Mouse (Mus musculus) CH12.LX (cell line): ENCODE data around the gene Sowahb. TPM values are rescaled to one million over a fixed set of nuclear protein-coding genes. Genes with fewer than 3 reads are reported as not detected.

ENCODE experiments used
- DNase-seq: peaks from one replicate; pipeline ENCODE4 v3.0.0-alpha.2; 2013; ENCODE audit errors: extremely low read depth
- H3K27ac ChIP-seq: 2 replicates; pipeline ENCODE4 v1.5.1; 2012; ENCODE audit warnings: low read depth, mild to moderate bottlenecking, control low read depth, moderate library complexity; ENCODE audit not compliant: insufficient read depth
- H3K27me3 ChIP-seq: replicated peaks from 2 replicates; pipeline ENCODE3; 2012; ENCODE audit warnings: inconsistent platforms
- H3K36me3 ChIP-seq, 2 experiments: replicated peaks in 1 of 2; 2 replicates each; pipeline versions ENCODE3 to v1.6.1; 2012; ENCODE audit warnings: inconsistent platforms in 1 of 2, low read length in 1 of 2, mild to moderate bottlenecking in 1 of 2, mixed read lengths in 1 of 2, moderate library complexity in 1 of 2; ENCODE audit not compliant: control insufficient read depth in 1 of 2, insufficient read depth in 1 of 2
- H3K4me1 ChIP-seq, 2 experiments: 2 replicates each; pipeline ENCODE4 v1.6.1; 2012; ENCODE audit warnings: inconsistent platforms in 1 of 2, moderate library complexity in 1 of 2; ENCODE audit not compliant: insufficient read depth in 2 of 2, control insufficient read depth in 1 of 2
- H3K4me2 ChIP-seq: 2 replicates; pipeline ENCODE4 v1.6.1; 2012; ENCODE audit warnings: low read depth, mild to moderate bottlenecking, control low read depth; ENCODE audit not compliant: poor library complexity, insufficient read depth, severe bottlenecking
- H3K4me3 ChIP-seq, 3 experiments: fragments of 150-350 bp in 1 of 3; sonication (generic) in 1 of 3; replicated peaks in 1 of 3; 2 replicates each; pipeline versions ENCODE3 to v1.5.1; 2011 to 2012; ENCODE audit warnings: low read depth in 2 of 3, low read length in 2 of 3, mild to moderate bottlenecking in 2 of 3, moderate library complexity in 2 of 3, control low read depth in 1 of 3, improper control_type of control experiment in 1 of 3, inconsistent platforms in 1 of 3, mixed read lengths in 1 of 3; ENCODE audit not compliant: poor library complexity in 1 of 3
- H3K79me2 ChIP-seq: replicated peaks from 2 replicates; pipeline ENCODE4 v1.6.1; 2012; ENCODE audit warnings: mild to moderate bottlenecking, moderate library complexity; ENCODE audit not compliant: control insufficient read depth, poor library complexity, insufficient read depth, severe bottlenecking; ENCODE audit errors: extremely low read depth
- H3K9ac ChIP-seq: 2 replicates; pipeline ENCODE4 v1.6.1; 2012; ENCODE audit warnings: low read depth, mild to moderate bottlenecking, control low read depth, moderate library complexity; ENCODE audit not compliant: insufficient read depth
- H3K9me3 ChIP-seq: replicated peaks from 2 replicates; pipeline ENCODE3; 2012; ENCODE audit warnings: low read length, inconsistent platforms, mixed read lengths
- CHD2 ChIP-seq: IDR thresholded peaks from 2 replicates; pipeline ENCODE4 v1.6.1; 2011; ENCODE audit warnings: low read length, improper control_type of control experiment
- CTCF ChIP-seq, 2 experiments: IDR thresholded peaks in 1 of 2; conservative IDR thresholded peaks in 1 of 2; 2 replicates each; pipeline ENCODE4 v1.5.1; 2011 to 2012; ENCODE audit warnings: low read depth in 2 of 2, low read length in 2 of 2, improper control_type of control experiment in 1 of 2, inconsistent platforms in 1 of 2, mild to moderate bottlenecking in 1 of 2, moderate library complexity in 1 of 2
- E2F4 ChIP-seq: IDR thresholded peaks from 2 replicates; pipeline ENCODE4 v1.6.1; 2011; ENCODE audit warnings: low read depth, low read length, improper control_type of control experiment; ENCODE audit not compliant: insufficient replicate concordance
- EP300 ChIP-seq: IDR thresholded peaks from 2 replicates; pipeline ENCODE4 v1.6.1; 2011; ENCODE audit warnings: low read length, improper control_type of control experiment
- GABPA ChIP-seq: IDR thresholded peaks from 2 replicates; pipeline ENCODE4 v1.6.1; 2012; ENCODE audit warnings: low read depth, low read length, improper control_type of control experiment, inconsistent platforms; ENCODE audit not compliant: insufficient replicate concordance
- HCFC1 ChIP-seq: IDR thresholded peaks from 2 replicates; pipeline ENCODE4 v1.6.1; 2012; ENCODE audit warnings: low read depth, mild to moderate bottlenecking, inconsistent platforms, low read length, improper control_type of control experiment
- IRF4 ChIP-seq: IDR thresholded peaks from 2 replicates; pipeline ENCODE4 v1.6.1; 2014; ENCODE audit warnings: low read depth, mild to moderate bottlenecking, inconsistent platforms, low read length, improper control_type of control experiment
- JUND ChIP-seq: conservative IDR thresholded peaks from 2 replicates; pipeline ENCODE4 v1.6.1; 2011; ENCODE audit warnings: low read depth, low read length, improper control_type of control experiment
- MAFK ChIP-seq: IDR thresholded peaks from 2 replicates; pipeline ENCODE4 v1.6.1; 2011; ENCODE audit warnings: low read length, improper control_type of control experiment; ENCODE audit not compliant: insufficient replicate concordance
- MAX ChIP-seq: IDR thresholded peaks from 2 replicates; pipeline ENCODE4 v1.6.1; 2011; ENCODE audit warnings: low read length, improper control_type of control experiment
- MAZ ChIP-seq: IDR thresholded peaks from 2 replicates; pipeline ENCODE4 v1.6.1; 2012; ENCODE audit warnings: low read depth, mild to moderate bottlenecking, inconsistent platforms, low read length, improper control_type of control experiment, moderate library complexity
- MXI1 ChIP-seq: IDR thresholded peaks from 2 replicates; pipeline ENCODE4 v1.6.1; 2011; ENCODE audit warnings: mild to moderate bottlenecking, low read depth, low read length, improper control_type of control experiment
- NELFE ChIP-seq: IDR thresholded peaks from 2 replicates; pipeline ENCODE4 v1.6.1; 2011; ENCODE audit warnings: low read depth, low read length, improper control_type of control experiment
- PAX5 ChIP-seq: IDR thresholded peaks from 2 replicates; pipeline ENCODE4 v1.6.1; 2012; ENCODE audit warnings: low read length, inconsistent platforms, mixed read lengths
- POLR2A ChIP-seq: IDR thresholded peaks from 2 replicates; pipeline ENCODE4 v1.6.1; 2011; ENCODE audit warnings: low read depth, mild to moderate bottlenecking, improper control_type of control experiment, low read length
- RCOR1 ChIP-seq: conservative IDR thresholded peaks from 2 replicates; pipeline ENCODE4 v1.6.1; 2012; ENCODE audit warnings: low read depth, mild to moderate bottlenecking, inconsistent platforms, low read length, improper control_type of control experiment
- SIN3A ChIP-seq: IDR thresholded peaks from 2 replicates; pipeline ENCODE4 v1.6.1; 2012; ENCODE audit warnings: low read length, improper control_type of control experiment, inconsistent platforms
- SMC3 ChIP-seq: IDR thresholded peaks from 2 replicates; pipeline ENCODE4 v1.6.1; 2011; ENCODE audit warnings: low read depth, low read length, improper control_type of control experiment
- TCF12 ChIP-seq: IDR thresholded peaks from 2 replicates; pipeline ENCODE4 v1.6.1; 2014; ENCODE audit warnings: low read depth, mild to moderate bottlenecking, inconsistent platforms, low read length, improper control_type of control experiment
- UBTF ChIP-seq: IDR thresholded peaks from 2 replicates; pipeline ENCODE4 v1.6.1; 2012; ENCODE audit warnings: low read depth, mild to moderate bottlenecking, inconsistent platforms, low read length, improper control_type of control experiment, moderate library complexity
- USF1 ChIP-seq: IDR thresholded peaks from 2 replicates; pipeline ENCODE4 v1.6.1; 2014; ENCODE audit warnings: low read depth, mild to moderate bottlenecking, inconsistent platforms, low read length, improper control_type of control experiment
- ZC3H11A ChIP-seq: IDR thresholded peaks from 2 replicates; pipeline ENCODE4 v1.6.1; 2012; ENCODE audit warnings: low read depth, mild to moderate bottlenecking, inconsistent platforms, low read length, improper control_type of control experiment
- ZKSCAN1 ChIP-seq: IDR thresholded peaks from 2 replicates; pipeline ENCODE4 v1.6.1; 2012; ENCODE audit warnings: low read depth, inconsistent platforms, low read length, improper control_type of control experiment, borderline replicate concordance
- ZMIZ1 ChIP-seq: IDR thresholded peaks from 2 replicates; pipeline ENCODE4 v1.6.1; 2012; ENCODE audit warnings: low read depth, mild to moderate bottlenecking, inconsistent platforms, low read length, improper control_type of control experiment
- ZNF384 ChIP-seq: IDR thresholded peaks from 2 replicates; pipeline ENCODE4 v1.6.1; 2012; ENCODE audit warnings: low read depth, low read length, improper control_type of control experiment, inconsistent platforms
- dilution Hi-C: fragments of 300-500 bp; cut with MboI; formaldehyde crosslinking; loops from 2 replicates; pipeline ENCODE4 v1.14.3; 2020; ENCODE audit warnings: low sequenced_read_pairs; ENCODE audit not compliant: extremely low pct_unique_long_range_greater_than_20kb, extremely low pct_ligation_motif_present
- in situ Hi-C: fragments of 300-500 bp; cut with MboI; formaldehyde crosslinking; loops from 3 replicates; pipeline ENCODE4 v1.14.3; 2019; ENCODE audit warnings: low sequenced_read_pairs, low pct_ligation_motif_present, low pct_unique_long_range_greater_than_20kb, mixed read lengths
- polyA plus RNA-seq: library from polyadenylated mRNA; unstranded; fragments of >175 nt; gene quantifications from 2 replicates; pipeline ENCODE4 v1.2.1, GENCODE M21; 2012; ENCODE audit warnings: low read depth; ENCODE audit not compliant: insufficient read length
- total RNA-seq, 2 experiments: library from RNA; depleted of rRNA; stranded (reverse); fragments of 300-350 nt in 1 of 2; fragments of >200 nt in 1 of 2; gene quantifications; 2 replicates each; pipeline ENCODE4 v1.2.3; 2012 to 2014

Sowahb gene
- total and polyA plus RNA-seq, 3 experiments, result not detected

DNA sequence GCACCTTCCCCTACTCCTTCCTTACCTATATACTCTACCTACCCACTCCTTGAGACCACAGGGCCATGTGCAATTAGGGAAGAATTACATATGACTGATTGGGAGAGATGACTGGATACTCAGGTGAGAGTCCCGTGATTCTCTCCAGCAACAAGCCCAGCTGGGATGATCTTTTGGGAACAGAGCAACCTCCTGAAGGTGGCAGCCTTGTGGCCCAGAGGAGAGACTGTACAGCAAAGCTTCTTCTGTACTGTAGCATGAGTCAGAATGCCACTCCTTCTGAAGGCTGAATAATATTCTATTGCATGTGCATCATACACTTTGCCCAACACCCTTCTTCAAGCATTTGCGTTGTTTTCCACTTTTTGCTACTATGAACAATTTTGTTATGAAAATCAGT, 42.2 kb downstream of the Sowahb start:
- Histone ChIP-seq H3K9ac (no peak overlapping the region), H3K36me3 (no peaks in the 10 kb centered on the region), H3K4me1 (no peaks in the 10 kb centered on the region), H3K27ac (no peak overlapping the region), H3K4me2 (no peak overlapping the region), H3K79me2 (no peaks in the 10 kb centered on the region), H3K9me3 (no peaks in the 10 kb centered on the region), H3K27me3 (no peaks in the 10 kb centered on the region), H3K4me3 (no peak overlapping the region)
- in situ Hi-C loops (no loop called here), dilution Hi-C loops (no loop called here)
- no peak for DNase-seq
- no peak for TF ChIP-seq JUND
- no peak for TF ChIP-seq SMC3
- TF ChIP-seq NELFE, result no peak
- no peak for TF ChIP-seq ZKSCAN1
- TF ChIP-seq TCF12, result no peak
- TF ChIP-seq UBTF, result no peak
- TF ChIP-seq GABPA, result no peak
- no peak for TF ChIP-seq SIN3A
- TF ChIP-seq ZNF384, result no peak
- no peak for TF ChIP-seq MXI1
- no peak for TF ChIP-seq HCFC1
- no peak for TF ChIP-seq MAFK
- no peak for TF ChIP-seq ZMIZ1
- no peak for TF ChIP-seq RCOR1
- TF ChIP-seq CHD2, result no peak
- no peak for TF ChIP-seq E2F4

DNA sequence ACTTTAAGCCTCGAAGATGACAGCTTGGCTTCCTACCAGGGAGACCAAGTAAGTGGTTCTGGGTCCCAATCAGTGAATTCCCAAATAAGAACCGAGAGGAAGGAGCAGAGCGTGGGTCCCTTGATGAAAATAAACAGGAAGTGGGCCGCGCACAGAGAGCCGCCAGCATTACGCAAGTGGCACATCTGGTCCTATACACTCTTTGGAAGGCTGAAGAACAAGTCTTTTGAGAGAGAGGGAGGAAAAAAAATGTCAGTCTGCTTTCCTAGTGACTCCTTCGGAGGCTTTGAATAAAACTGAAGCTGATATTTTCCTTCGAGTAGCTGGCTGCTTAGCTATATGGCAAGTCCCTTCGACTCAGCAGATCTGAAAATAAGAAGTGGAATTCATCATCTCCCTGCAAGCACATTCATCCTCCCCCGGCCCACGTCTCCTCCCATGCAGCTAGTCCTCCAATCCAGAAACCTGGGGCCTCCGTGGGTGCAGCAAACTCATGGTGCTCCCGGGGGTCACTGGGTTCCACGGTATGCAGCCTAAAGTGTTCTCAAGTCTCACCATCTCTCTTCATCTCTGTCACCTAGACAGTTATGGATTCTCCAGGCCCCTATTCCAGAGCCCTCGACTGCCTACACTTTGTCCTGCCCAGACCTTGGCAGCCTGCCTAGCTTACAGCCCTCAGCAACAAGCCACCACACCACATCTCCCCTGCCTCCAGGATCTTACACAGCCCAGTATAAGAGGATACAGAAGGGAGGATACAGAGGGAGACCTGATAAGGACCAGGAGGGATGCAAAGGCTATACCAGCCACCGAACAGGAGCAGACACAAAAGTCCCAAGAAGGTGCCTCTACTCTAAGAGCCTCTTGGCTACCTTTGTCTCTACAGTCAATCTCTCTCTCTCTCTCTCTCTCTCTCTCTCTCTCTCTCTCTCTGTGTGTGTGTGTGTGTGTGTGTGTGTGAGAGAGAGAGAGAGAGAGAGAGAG, 43.8 kb downstream of the Sowahb start:
- dilution Hi-C loops, result no loop called here
- TF ChIP-seq EP300, result no peak
- TF ChIP-seq GABPA, result no peak
- TF ChIP-seq CTCF (conservative IDR thresholded peaks at IDR 0.05 in 1 of 2, IDR thresholded peaks at IDR 0.05 in 1 of 2; ENCODE audit: low read depth in 2 of 2, low read length in 2 of 2), result no peak
- no peak for TF ChIP-seq JUND
- TF ChIP-seq E2F4, result no peak
- no peak for TF ChIP-seq ZKSCAN1
- TF ChIP-seq POLR2A, result no peak
- TF ChIP-seq MAX, result no peak
- TF ChIP-seq CHD2, result no peak
- no peak for TF ChIP-seq IRF4
- TF ChIP-seq USF1, result no peak
- no peak for TF ChIP-seq MXI1
- TF ChIP-seq ZC3H11A, result no peak
- no peak for TF ChIP-seq PAX5
- no peak for TF ChIP-seq UBTF
- TF ChIP-seq MAZ, result no peak
- no peak for TF ChIP-seq ZMIZ1
- TF ChIP-seq TCF12, result no peak

More for the DNA sequence above, 43.8 kb downstream of the Sowahb start:
- in situ Hi-C loops, result no loop called here
- Histone ChIP-seq H3K27me3 (no peaks in the 10 kb centered on the region), H3K4me2 (no peak overlapping the region), H3K4me3 (no peak overlapping the region), H3K4me1 (no peaks in the 10 kb centered on the region), H3K36me3 (no peaks in the 10 kb centered on the region), H3K27ac (no peak overlapping the region), H3K9ac (no peak overlapping the region), H3K9me3 (no peaks in the 10 kb centered on the region), H3K79me2 (no peaks in the 10 kb centered on the region)
- no peak for DNase-seq
